Mouse (Mus musculus): ENCODE measurements around the gene Gli2.

The Gli2 gene

GRCm38 (mm10) chr1:118799322-118800116 lies 253.9 kb downstream of the Gli2 start:
- in situ Hi-C loops (cut with MboI): no loop called here

- in situ Hi-C loops (cut with MboI): no loop called here
These were observed 257.8 kb downstream of the Gli2 start for GRCm38 (mm10) chr1:118795415-118796167.

GRCm38 (mm10) chr1:118789871-118790270 lies 263.5 kb downstream of the Gli2 start:
- in situ Hi-C loops (cut with MboI): no loop called here

GRCm38 (mm10) chr1:118789468-118789867 lies 264.0 kb downstream of the Gli2 start:
- in situ Hi-C loops (cut with MboI): no loop called here

GRCm38 (mm10) chr1:118788813-118789212 lies 264.6 kb downstream of the Gli2 start:
- in situ Hi-C loops (cut with MboI): no loop called here

GRCm38 (mm10) chr1:118787486-118787885 lies 265.9 kb downstream of the Gli2 start:
- in situ Hi-C loops (cut with MboI): no loop called here

Measured in mature B cell (primary cell).